Mouse (Mus musculus) erythroblast, embryonic 14.5 days (primary cell): ENCODE measurements around the gene Abcf1. TPM values are rescaled to one million over a fixed set of nuclear protein-coding genes. Genes with fewer than 3 reads are reported as not detected.

ENCODE experiments used
- H3K27me3 ChIP-seq: 2 replicates; pipeline ENCODE4 v1.6.1; 2012; ENCODE audit warnings: inconsistent platforms; ENCODE audit not compliant: control insufficient read depth
- H3K36me3 ChIP-seq: 2 replicates; pipeline ENCODE4 v1.6.1; 2012; ENCODE audit warnings: mild to moderate bottlenecking, inconsistent platforms; ENCODE audit not compliant: control insufficient read depth
- H3K4me1 ChIP-seq: 2 replicates; pipeline ENCODE4 v1.6.1; 2012; ENCODE audit warnings: inconsistent platforms; ENCODE audit not compliant: control insufficient read depth
- H3K4me3 ChIP-seq: replicated peaks from 2 replicates; pipeline ENCODE3; 2012; ENCODE audit warnings: moderate library complexity, mild to moderate bottlenecking, inconsistent platforms
- H3K9me3 ChIP-seq: 2 replicates; pipeline ENCODE4 v1.6.1; 2012; ENCODE audit warnings: low read length, inconsistent platforms, mixed read lengths; ENCODE audit not compliant: control insufficient read depth
- GATA1 ChIP-seq: IDR thresholded peaks from 2 replicates; pipeline ENCODE4 v1.6.1; 2012; ENCODE audit warnings: low read length, inconsistent platforms, mixed read lengths
- TAL1 ChIP-seq: IDR thresholded peaks from 3 replicates; pipeline ENCODE4 v1.6.1; 2012; ENCODE audit warnings: low read length, inconsistent platforms, mixed read lengths
- polyA plus RNA-seq: library from polyadenylated mRNA; stranded (reverse); fragments of >175 nt; gene quantifications from 2 replicates; pipeline ENCODE4 v1.2.3, GENCODE M21; 2012

Gene Abcf1
- polyA plus RNA-seq, 1 experiment: 14.0 TPM

GRCm38 (mm10) chr17:35921710-35922109, 47.9 kb downstream of the Abcf1 start:
- Histone ChIP-seq H3K36me3 (peaks cover 86% of the 10 kb centered on the region), H3K9me3 (no peaks in the 10 kb centered on the region), H3K4me3 (no peak overlapping the region), H3K27me3 (no peaks in the 10 kb centered on the region), H3K4me1 (peaks cover 72% of the 10 kb centered on the region)
- no peak for TF ChIP-seq GATA1
- no peak for TF ChIP-seq TAL1

GRCm38 (mm10) chr17:35920862-35921562, 48.5 kb downstream of the Abcf1 start:
- no peaks in the 10 kb centered on the region for H3K27me3 ChIP-seq
- peaks cover 79% of the 10 kb centered on the region for H3K36me3 ChIP-seq
- no peak overlapping the region for H3K4me3 ChIP-seq
- peaks cover 66% of the 10 kb centered on the region for H3K4me1 ChIP-seq
- no peak for TF ChIP-seq GATA1
- no peak for TF ChIP-seq TAL1
- H3K9me3 ChIP-seq: no peaks in the 10 kb centered on the region

GRCm38 (mm10) chr17:35920384-35920783, 49.2 kb downstream of the Abcf1 start:
- peaks cover 73% of the 10 kb centered on the region for H3K36me3 ChIP-seq
- TF ChIP-seq TAL1 (no peak), GATA1 (no peak)
- peaks cover 66% of the 10 kb centered on the region for H3K4me1 ChIP-seq
- H3K4me3 ChIP-seq: peak overlapping the region; percentile 73
- H3K9me3 ChIP-seq: no peaks in the 10 kb centered on the region
- no peaks in the 10 kb centered on the region for H3K27me3 ChIP-seq

- H3K4me1 ChIP-seq: peaks cover 64% of the 10 kb centered on the region
These were observed 49.7 kb downstream of the Abcf1 start for GRCm38 (mm10) chr17:35919864-35920301.

GRCm38 (mm10) chr17:35919060-35919715, 50.4 kb downstream of the Abcf1 start:
- Histone ChIP-seq H3K27me3 (no peaks in the 10 kb centered on the region), H3K9me3 (no peaks in the 10 kb centered on the region), H3K36me3 (peaks cover 67% of the 10 kb centered on the region), H3K4me1 (peaks cover 64% of the 10 kb centered on the region), H3K4me3 (peak overlapping the region; percentile 73)
- TF ChIP-seq TAL1: 0 out of 3 replicates have a peak, but pooled peaks have one; percentile 19
- TF ChIP-seq GATA1: peak; percentile 19; the same call in 1 of the 2 replicates

More at GRCm38 (mm10) chr17:35919864-35920301, 49.7 kb downstream of the Abcf1 start:
- Histone ChIP-seq H3K27me3 (no peaks in the 10 kb centered on the region), H3K9me3 (no peaks in the 10 kb centered on the region), H3K4me3 (peak overlapping the region; percentile 73), H3K36me3 (peaks cover 68% of the 10 kb centered on the region)
- TF ChIP-seq TAL1 (peak; percentile 28; the same call in 1 of the 3 replicates), GATA1 (peak; percentile 48)

- TF ChIP-seq TAL1 (no peak), GATA1 (no peak)
- Histone ChIP-seq H3K27me3 (no peaks in the 10 kb centered on the region), H3K9me3 (no peaks in the 10 kb centered on the region), H3K4me3 (peak overlapping the region; percentile 73), H3K4me1 (peaks cover 62% of the 10 kb centered on the region), H3K36me3 (peaks cover 66% of the 10 kb centered on the region)
These were observed 51.1 kb downstream of the Abcf1 start for GRCm38 (mm10) chr17:35918276-35919059.

- TF ChIP-seq TAL1 (no peak), GATA1 (no peak)
- Histone ChIP-seq H3K9me3 (no peaks in the 10 kb centered on the region), H3K27me3 (no peaks in the 10 kb centered on the region), H3K4me3 (peak overlapping the region; percentile 73), H3K36me3 (peaks cover 66% of the 10 kb centered on the region), H3K4me1 (peaks cover 66% of the 10 kb centered on the region)
These were observed 51.9 kb downstream of the Abcf1 start for GRCm38 (mm10) chr17:35917463-35918251.

GRCm38 (mm10) chr17:35917143-35917462, 52.5 kb downstream of the Abcf1 start:
- H3K4me3 ChIP-seq: peak overlapping the region; percentile 73
- no peaks in the 10 kb centered on the region for H3K9me3 ChIP-seq
- peaks cover 65% of the 10 kb centered on the region for H3K36me3 ChIP-seq
- H3K27me3 ChIP-seq: no peaks in the 10 kb centered on the region
- TF ChIP-seq GATA1 (no peak), TAL1 (no peak)
- H3K4me1 ChIP-seq: peaks cover 66% of the 10 kb centered on the region
